In the genomic region with DNA sequence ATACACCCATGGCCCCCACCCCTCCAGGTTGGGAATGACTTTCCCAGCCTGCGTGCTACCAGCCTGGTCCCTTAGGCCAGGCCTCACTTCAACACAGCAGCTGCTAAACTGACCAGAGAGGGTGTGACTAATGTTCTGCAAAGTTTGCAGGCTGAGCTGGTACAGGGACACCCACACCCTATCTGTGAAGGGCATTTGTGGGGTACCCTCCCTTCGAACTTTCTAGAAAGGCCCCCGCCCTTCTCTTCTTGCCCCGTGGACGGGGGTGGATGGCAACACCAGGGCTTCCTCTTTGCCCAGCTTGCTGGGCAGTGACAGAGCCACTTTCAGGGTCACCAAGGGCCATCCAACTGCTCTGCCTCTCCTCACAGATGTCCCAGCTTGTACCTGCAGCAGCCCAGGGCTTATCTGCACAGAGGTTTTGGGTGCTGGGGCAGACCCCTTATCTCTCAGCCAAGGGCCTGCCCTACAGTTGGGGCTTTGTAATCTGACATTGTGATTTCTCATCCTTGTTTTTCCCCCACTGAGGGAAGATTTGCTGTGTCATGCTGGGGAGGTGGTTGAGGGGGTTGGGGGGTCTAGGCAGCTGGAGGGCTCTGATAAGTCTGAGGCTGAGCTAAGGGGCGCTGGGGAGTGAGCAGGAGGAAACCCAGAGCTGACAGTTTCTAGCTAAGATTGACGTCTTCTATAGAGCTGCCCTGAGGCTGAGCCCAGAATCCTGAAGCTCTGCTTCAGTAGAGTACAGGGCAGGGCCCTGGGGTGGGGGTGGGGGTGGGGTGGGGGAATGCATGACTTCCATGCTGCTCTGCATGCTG, we compare ENCODE assay signal across 12 mouse cellular contexts. TPM values are rescaled to one million over a fixed set of nuclear protein-coding genes. Genes with fewer than 3 reads are reported as not detected.
A peak's percentile ranks its signal among the peaks of the same experiment; 100 is the strongest.
DNase-seq lines count a peak whose midpoint lies in the region; ATAC-seq and TF ChIP-seq lines count a peak whose summit lies in the region.
"Had no signal": no experiment of that assay in that cellular context is flagged by ENCODE, and none has a peak within 500 bp of the region (broad histone marks: within the 10 kb centered on the region; RNA-seq: fewer than 3 reads in every experiment).

No protein-coding gene starts in this region.

- TF ChIP-seq EP300 in heart, adult 2 months (IDR thresholded peaks at IDR 0.05; ENCODE audit: insufficient read depth, low read depth, low read length), result no peak

- H3K4me2 ChIP-seq in midbrain, embryonic 12.5 days (replicated peaks), result no peak overlapping the region
- H3K4me2 ChIP-seq in midbrain, postnatal 0 days (ENCODE audit: low read depth, low read length, poor library complexity, severe bottlenecking), result no peak overlapping the region
- no peak overlapping the region for H3K4me2 ChIP-seq in hindbrain, embryonic 13.5 days

- H3K79me2 ChIP-seq in heart, adult 2 months (replicated peaks; ENCODE audit: control insufficient read depth, insufficient read depth, low read length), result no peaks in the 10 kb centered on the region

- no peak overlapping the region for H3K9ac ChIP-seq in heart, adult 2 months (ENCODE audit: low read depth, low read length)
- no peak overlapping the region for H3K9ac ChIP-seq in midbrain, embryonic 12.5 days (replicated peaks)
- H3K9ac ChIP-seq in midbrain, postnatal 0 days (replicated peaks; ENCODE audit: low read length, poor library complexity, severe bottlenecking), result no peak overlapping the region
- H3K9ac ChIP-seq in hindbrain, embryonic 13.5 days, result no peak overlapping the region

- H3K9me3 ChIP-seq in heart, embryonic 10.5 days, result no peaks in the 10 kb centered on the region
- H3K9me3 ChIP-seq in midbrain, embryonic 12.5 days, result no peaks in the 10 kb centered on the region
- H3K9me3 ChIP-seq in midbrain, postnatal 0 days (ENCODE audit: low read length), result no peaks in the 10 kb centered on the region
- H3K9me3 ChIP-seq in hindbrain, embryonic 13.5 days, result no peaks in the 10 kb centered on the region

- H3K27me3 ChIP-seq in heart, embryonic 10.5 days (ENCODE audit: insufficient read depth, poor library complexity, severe bottlenecking), result 0 out of 2 replicates have a peak, but pooled peaks cover 6% of the 10 kb centered on the region
- no peaks in the 10 kb centered on the region; the same call in 1 of the 2 replicates for H3K27me3 ChIP-seq in heart, adult 2 months (ENCODE audit: control insufficient read depth, insufficient read depth, low read length)
- H3K27me3 ChIP-seq in midbrain, embryonic 12.5 days, result peaks cover 9% of the 10 kb centered on the region
- no peaks in the 10 kb centered on the region for H3K27me3 ChIP-seq in midbrain, postnatal 0 days (ENCODE audit: insufficient read depth, low read length)
- H3K27me3 ChIP-seq in hindbrain, embryonic 13.5 days, result peaks cover 11% of the 10 kb centered on the region; the same call in 1 of the 2 replicates

- H3K36me3 ChIP-seq in heart, embryonic 10.5 days, result no peaks in the 10 kb centered on the region
- no peaks in the 10 kb centered on the region for H3K36me3 ChIP-seq in heart, adult 2 months (ENCODE audit: control insufficient read depth, insufficient read depth, low read length)
- no peaks in the 10 kb centered on the region for H3K36me3 ChIP-seq in midbrain, embryonic 12.5 days
- no peaks in the 10 kb centered on the region for H3K36me3 ChIP-seq in midbrain, postnatal 0 days (ENCODE audit: insufficient read depth, low read length)
- H3K36me3 ChIP-seq in hindbrain, embryonic 13.5 days, result no peaks in the 10 kb centered on the region

- H3K4me1 ChIP-seq in heart, embryonic 10.5 days, result peaks cover 53% of the 10 kb centered on the region
- no peaks in the 10 kb centered on the region for H3K4me1 ChIP-seq in heart, adult 2 months (ENCODE audit: control insufficient read depth, insufficient read depth, low read length)
- H3K4me1 ChIP-seq in midbrain, embryonic 12.5 days, result peaks cover 8% of the 10 kb centered on the region; the same call in 1 of the 2 replicates
- no peaks in the 10 kb centered on the region for H3K4me1 ChIP-seq in midbrain, postnatal 0 days (ENCODE audit: insufficient read depth, low read length)
- H3K4me1 ChIP-seq in hindbrain, embryonic 13.5 days (replicated peaks), result peaks cover 11% of the 10 kb centered on the region

- 49% methylated on average over 7 of the region's 7 CpGs for WGBS in heart, embryonic 10.5 days
- WGBS in heart, adult 2 months, result 74% methylated on average over 7 of the region's 7 CpGs
- WGBS in midbrain, embryonic 12.5 days, result 75% methylated on average over 7 of the region's 7 CpGs
- WGBS in midbrain, postnatal 0 days, result 69% methylated on average over 7 of the region's 7 CpGs
- WGBS in hindbrain, embryonic 13.5 days, result 76% methylated on average over 7 of the region's 7 CpGs

- DNase-seq in heart, embryonic 10.5 days (ENCODE audit: low spot score), result peak; percentile 92
- DNase-seq in heart, adult 2 months, result no peak
- no peak for DNase-seq in midbrain, postnatal 0 days (ENCODE audit: low spot score)
- DNase-seq in spleen, postnatal 36 days (ENCODE audit: low spot score in 2 of 2), result peak; percentile 43 to 49
- DNase-seq in layer of hippocampus, adult 9-10 months (ENCODE audit: low spot score), result no peak
- no peak for DNase-seq in adrenal gland, adult (ENCODE audit: inconsistent age in 2 of 2, low spot score in 1 of 2)

- no peak overlapping the region for H3K4me3 ChIP-seq in heart, embryonic 10.5 days
- H3K4me3 ChIP-seq in heart, adult 2 months, result no peak overlapping the region
- H3K4me3 ChIP-seq in midbrain, embryonic 12.5 days, result no peak overlapping the region
- H3K4me3 ChIP-seq in midbrain, postnatal 0 days (ENCODE audit: low read depth, low read length), result no peak overlapping the region
- H3K4me3 ChIP-seq in hindbrain, embryonic 13.5 days, result no peak overlapping the region

- H3K27ac ChIP-seq in heart, embryonic 10.5 days, result peak overlapping the region; percentile 72; the same call in 1 of the 2 replicates
- no peak overlapping the region for H3K27ac ChIP-seq in heart, adult 2 months
- peak overlapping the region; percentile 26; the same call in 1 of the 2 replicates for H3K27ac ChIP-seq in midbrain, embryonic 12.5 days (replicated peaks)
- H3K27ac ChIP-seq in midbrain, postnatal 0 days (ENCODE audit: low read depth, low read length), result no peak overlapping the region
- H3K27ac ChIP-seq in hindbrain, embryonic 13.5 days, result no peak overlapping the region
- H3K27ac ChIP-seq: macrophage had no signal

- intact Hi-C loops in heart, adult 2 months (cut with DNase I), result no loop called here

- no peak for ATAC-seq in midbrain, embryonic 12.5 days (ENCODE audit: low FRiP score, low read depth)
- no peak; the same call in 1 of the 2 replicates for ATAC-seq in midbrain, postnatal 0 days (ENCODE audit: low FRiP score)
- ATAC-seq in hindbrain, embryonic 13.5 days (ENCODE audit: low FRiP score), result 0 out of 2 replicates have a peak, but pooled peaks have one; percentile 39

- no peak for TF ChIP-seq POLR2A in heart, adult 2 months (IDR thresholded peaks at IDR 0.05; ENCODE audit: insufficient read depth, low read depth, low read length)

- no peak for TF ChIP-seq CTCF in heart, adult 2 months (IDR thresholded peaks at IDR 0.05)
- no peak for TF ChIP-seq CTCF in midbrain, postnatal 0 days (IDR thresholded peaks at IDR 0.05)

RNA-seq across cellular contexts. Expression of a gene that starts 14.4 kb away (rescaled TPM):
- 37.0 and 45.2 TPM in 2 replicates for polyA plus RNA-seq in heart, embryonic 10.5 days (2016; fragmentation: Nextera tagmentation; extraction: Ambion mirVana)
- 10 to 100 TPM; 11.0 to 12.2 TPM for total RNA-seq in heart, adult 2 months (2021)
- 14.3 and 21.9 TPM in 2 replicates for polyA plus RNA-seq in heart, adult 2 months (2012; rRNA removed)
- polyA plus RNA-seq in midbrain, embryonic 12.5 days (2016; fragmentation: Nextera tagmentation; extraction: Ambion mirVana), result 51.9 and 55.5 TPM in 2 replicates
- total RNA-seq in midbrain, postnatal 0 days (2014; rRNA removed), result 23.3 and 26.7 TPM in 2 replicates
- polyA plus RNA-seq in midbrain, postnatal 0 days (2015; fragmentation: Nextera tagmentation; extraction: Ambion mirVana), result 29.3 and 33.5 TPM in 2 replicates
- polyA plus RNA-seq in hindbrain, embryonic 13.5 days (2015; fragmentation: Nextera tagmentation; extraction: Ambion mirVana), result 40.8 and 46.8 TPM in 2 replicates

RNA-seq across cellular contexts. Expression of a gene that starts 23.8 kb away (rescaled TPM):
- polyA plus RNA-seq in heart, embryonic 10.5 days (2016; fragmentation: Nextera tagmentation; extraction: Ambion mirVana), result 11.0 and 12.2 TPM in 2 replicates
- total RNA-seq in heart, adult 2 months (2021), result not detected
- 0.12 TPM in 2 replicates for polyA plus RNA-seq in heart, adult 2 months (2012; rRNA removed)
- 0.80 and 0.89 TPM in 2 replicates for polyA plus RNA-seq in midbrain, embryonic 12.5 days (2016; fragmentation: Nextera tagmentation; extraction: Ambion mirVana)
- total RNA-seq in midbrain, postnatal 0 days (2014; rRNA removed), result not detected in 2 replicates
- polyA plus RNA-seq in midbrain, postnatal 0 days (2015; fragmentation: Nextera tagmentation; extraction: Ambion mirVana), result not detected in 2 replicates
- polyA plus RNA-seq in hindbrain, embryonic 13.5 days (2015; fragmentation: Nextera tagmentation; extraction: Ambion mirVana), result 0.19 and 0.23 TPM in 2 replicates
- total RNA-seq: layer of hippocampus, postnatal 14 days had no signal

RNA-seq across cellular contexts. Expression of a gene that starts 34.7 kb away (rescaled TPM):
- polyA plus RNA-seq in heart, embryonic 10.5 days (2016; fragmentation: Nextera tagmentation; extraction: Ambion mirVana), result not detected in 2 replicates
- not detected for total RNA-seq in heart, adult 2 months (2021)
- polyA plus RNA-seq in heart, adult 2 months (2012; rRNA removed), result not detected in 2 replicates
- not detected in 2 replicates for polyA plus RNA-seq in midbrain, embryonic 12.5 days (2016; fragmentation: Nextera tagmentation; extraction: Ambion mirVana)
- not detected in 2 replicates for total RNA-seq in midbrain, postnatal 0 days (2014; rRNA removed)
- not detected in 2 replicates for polyA plus RNA-seq in midbrain, postnatal 0 days (2015; fragmentation: Nextera tagmentation; extraction: Ambion mirVana)
- 0.08 and 0.13 TPM in 2 replicates for polyA plus RNA-seq in hindbrain, embryonic 13.5 days (2015; fragmentation: Nextera tagmentation; extraction: Ambion mirVana)
- total RNA-seq: layer of hippocampus, postnatal 14 days had no signal
- polyA plus RNA-seq: forebrain, embryonic 11.5 days; heart, postnatal 0 days; macrophage had no signal

RNA-seq across cellular contexts. Expression of a gene that starts 43.1 kb away (rescaled TPM):
- 17.8 and 23.8 TPM in 2 replicates for polyA plus RNA-seq in heart, embryonic 10.5 days (2016; fragmentation: Nextera tagmentation; extraction: Ambion mirVana)
- total RNA-seq in heart, adult 2 months (2021), result 10 to 100 TPM; 24.9 to 29.3 TPM
- 11.5 and 22.7 TPM in 2 replicates for polyA plus RNA-seq in heart, adult 2 months (2012; rRNA removed)
- 33.8 and 35.1 TPM in 2 replicates for polyA plus RNA-seq in midbrain, embryonic 12.5 days (2016; fragmentation: Nextera tagmentation; extraction: Ambion mirVana)
- total RNA-seq in midbrain, postnatal 0 days (2014; rRNA removed), result 41.3 and 42.9 TPM in 2 replicates
- polyA plus RNA-seq in midbrain, postnatal 0 days (2015; fragmentation: Nextera tagmentation; extraction: Ambion mirVana), result 19.5 and 22.9 TPM in 2 replicates
- polyA plus RNA-seq in hindbrain, embryonic 13.5 days (2015; fragmentation: Nextera tagmentation; extraction: Ambion mirVana), result 33.7 and 33.9 TPM in 2 replicates

Comparison
In these comparisons a context has a peak if more than half of its experiments do, and no peak if none do; other contexts are left out.
1. DNase-seq: peak in heart, embryonic 10.5 days (single experiment) and spleen, postnatal 36 days (2 of 2); none in heart, adult 2 months (0 of 2), midbrain, postnatal 0 days (single experiment), layer of hippocampus, adult 9-10 months (single experiment) and adrenal gland, adult (0 of 2).
2. H3K27ac ChIP-seq: peak in heart, embryonic 10.5 days (single experiment) and midbrain, embryonic 12.5 days (single experiment); none in heart, adult 2 months (single experiment), midbrain, postnatal 0 days (single experiment) and hindbrain, embryonic 13.5 days (single experiment).